Mouse (Mus musculus) MEL (cell line): ENCODE measurements around the gene Lypd8. TPM values are rescaled to one million over a fixed set of nuclear protein-coding genes. Genes with fewer than 3 reads are reported as not detected.

Experiments used
- DNase-seq: peaks from one replicate; pipeline ENCODE4 v3.0.0; 2011; ENCODE audit warnings: low read depth, low spot score
- H3K27ac ChIP-seq: 2 replicates; pipeline ENCODE4 v1.5.1; 2012; ENCODE audit warnings: low read depth, mild to moderate bottlenecking, control low read depth, low read length, moderate library complexity; ENCODE audit not compliant: control insufficient read depth
- H3K27me3 ChIP-seq, 2 experiments: fragments of 150-350 bp in 1 of 2; sonication (generic) in 1 of 2; 2 replicates each; pipeline ENCODE4 v1.6.1; 2012; ENCODE audit warnings: low read length in 2 of 2, mild to moderate bottlenecking in 2 of 2, improper control_type of control experiment in 1 of 2, moderate library complexity in 1 of 2; ENCODE audit not compliant: insufficient read depth in 2 of 2, control insufficient read depth in 1 of 2
- H3K36me3 ChIP-seq, 2 experiments: 2 replicates each; pipeline ENCODE4 v1.6.1; 2012 to 2014; ENCODE audit warnings: low read length in 2 of 2, improper control_type of control experiment in 1 of 2, inconsistent platforms in 1 of 2, mild to moderate bottlenecking in 1 of 2; ENCODE audit not compliant: insufficient read depth in 2 of 2, control insufficient read depth in 1 of 2
- H3K4me1 ChIP-seq, 2 experiments: fragments of 150-350 bp in 1 of 2; sonication (generic) in 1 of 2; 2 replicates each; pipeline ENCODE4 v1.6.1; 2012; ENCODE audit warnings: low read length in 2 of 2, improper control_type of control experiment in 1 of 2, mild to moderate bottlenecking in 1 of 2; ENCODE audit not compliant: insufficient read depth in 2 of 2, control insufficient read depth in 1 of 2
- H3K4me3 ChIP-seq, 2 experiments: fragments of 150-350 bp in 1 of 2; sonication (generic) in 1 of 2; 2 replicates each; pipeline ENCODE4 v1.5.1; 2012; ENCODE audit warnings: low read depth in 2 of 2, low read length in 2 of 2, mild to moderate bottlenecking in 2 of 2, moderate library complexity in 2 of 2, control low read depth in 1 of 2, improper control_type of control experiment in 1 of 2; ENCODE audit not compliant: control insufficient read depth in 1 of 2, insufficient read depth in 1 of 2
- H3K79me2 ChIP-seq: 2 replicates; pipeline ENCODE4 v1.6.1; 2012; ENCODE audit warnings: mild to moderate bottlenecking, low read length, moderate library complexity; ENCODE audit not compliant: control insufficient read depth, poor library complexity, insufficient read depth
- H3K9ac ChIP-seq: 2 replicates; pipeline ENCODE4 v1.6.1; 2012; ENCODE audit warnings: low read depth, mild to moderate bottlenecking, control low read depth, low read length, moderate library complexity; ENCODE audit not compliant: control insufficient read depth, poor library complexity, severe bottlenecking
- H3K9me3 ChIP-seq: fragments of 150-350 bp; sonication (generic); replicated peaks from 2 replicates; pipeline ENCODE4 v1.6.1; 2012; ENCODE audit warnings: mild to moderate bottlenecking, low read length, improper control_type of control experiment, moderate library complexity; ENCODE audit not compliant: insufficient read depth
- BHLHE40 ChIP-seq: IDR thresholded peaks from 2 replicates; pipeline ENCODE4 v1.6.1; 2012; ENCODE audit warnings: low read depth, mild to moderate bottlenecking, inconsistent platforms, low read length, improper control_type of control experiment, borderline replicate concordance
- CHD1 ChIP-seq: IDR thresholded peaks from 2 replicates; pipeline ENCODE4 v1.6.1; 2012; ENCODE audit warnings: low read depth, mild to moderate bottlenecking, inconsistent platforms, low read length, improper control_type of control experiment
- CTCF ChIP-seq, 3 experiments: IDR thresholded peaks in 2 of 3; conservative IDR thresholded peaks in 1 of 3; 2 replicates each; pipeline ENCODE4 v1.5.1; 2011 to 2012; ENCODE audit warnings: low read length in 3 of 3, low read depth in 2 of 3, mild to moderate bottlenecking in 2 of 3, improper control_type of control experiment in 1 of 3, inconsistent platforms in 1 of 3, mixed read lengths in 1 of 3, moderate library complexity in 1 of 3; ENCODE audit not compliant: control insufficient read depth in 1 of 3, insufficient read depth in 1 of 3, poor library complexity in 1 of 3, severe bottlenecking in 1 of 3
- E2F4 ChIP-seq: IDR thresholded peaks from 2 replicates; pipeline ENCODE4 v1.6.1; 2011; ENCODE audit warnings: low read depth, low read length, improper control_type of control experiment, borderline replicate concordance
- ELF1 ChIP-seq: IDR thresholded peaks from 2 replicates; pipeline ENCODE4 v1.6.1; 2014; ENCODE audit warnings: low read depth, mild to moderate bottlenecking, inconsistent platforms, low read length, improper control_type of control experiment, moderate library complexity
- ETS1 ChIP-seq: IDR thresholded peaks from 2 replicates; pipeline ENCODE4 v1.6.1; 2012; ENCODE audit warnings: low read depth, mild to moderate bottlenecking, inconsistent platforms, low read length, improper control_type of control experiment, moderate library complexity
- GABPA ChIP-seq: IDR thresholded peaks from 2 replicates; pipeline ENCODE4 v1.6.1; 2012; ENCODE audit warnings: low read depth, mild to moderate bottlenecking, inconsistent platforms, low read length, improper control_type of control experiment, moderate library complexity
- JUND ChIP-seq: IDR thresholded peaks from 2 replicates; pipeline ENCODE4 v1.6.1; 2011; ENCODE audit warnings: low read depth, mild to moderate bottlenecking, improper control_type of control experiment, low read length
- KAT2A ChIP-seq: conservative IDR thresholded peaks from 2 replicates; pipeline ENCODE4 v1.6.1; 2012; ENCODE audit warnings: low read depth, low read length, improper control_type of control experiment, inconsistent platforms
- MAFK ChIP-seq: IDR thresholded peaks from 2 replicates; pipeline ENCODE4 v1.6.1; 2011; ENCODE audit warnings: low read depth, mild to moderate bottlenecking, low read length, improper control_type of control experiment, borderline replicate concordance
- MAZ ChIP-seq: IDR thresholded peaks from 2 replicates; pipeline ENCODE4 v1.6.1; 2012; ENCODE audit warnings: low read depth, mild to moderate bottlenecking, inconsistent platforms, low read length, improper control_type of control experiment
- MYB ChIP-seq: IDR thresholded peaks from 2 replicates; pipeline ENCODE4 v1.6.1; 2011; ENCODE audit warnings: mild to moderate bottlenecking, low read depth, low read length, improper control_type of control experiment
- NELFE ChIP-seq: IDR thresholded peaks from 2 replicates; pipeline ENCODE4 v1.6.1; 2011; ENCODE audit warnings: low read depth, low read length, improper control_type of control experiment
- POLR2AphosphoS2 ChIP-seq: IDR thresholded peaks from 2 replicates; pipeline ENCODE4 v1.6.1; 2011; ENCODE audit warnings: low read length, improper control_type of control experiment
- POLR2AphosphoS5 ChIP-seq: IDR thresholded peaks from 2 replicates; pipeline ENCODE4 v1.6.1; 2012; ENCODE audit warnings: low read depth, borderline replicate concordance, mild to moderate bottlenecking, inconsistent platforms, low read length, moderate library complexity, mixed read lengths
- RCOR1 ChIP-seq: IDR thresholded peaks from 2 replicates; pipeline ENCODE4 v1.6.1; 2012; ENCODE audit warnings: low read depth, mild to moderate bottlenecking, inconsistent platforms, low read length, improper control_type of control experiment
- SIN3A ChIP-seq: IDR thresholded peaks from 2 replicates; pipeline ENCODE4 v1.6.1; 2012; ENCODE audit warnings: low read length, improper control_type of control experiment, inconsistent platforms
- TAL1 ChIP-seq: IDR thresholded peaks from 2 replicates; pipeline ENCODE4 v1.6.1; 2012; ENCODE audit warnings: mild to moderate bottlenecking, inconsistent platforms, low read length, moderate library complexity, mixed read lengths
- TBP ChIP-seq: IDR thresholded peaks from 2 replicates; pipeline ENCODE4 v1.8.0; 2011; ENCODE audit warnings: low read depth, low read length, improper control_type of control experiment
- TCF12 ChIP-seq: IDR thresholded peaks from 2 replicates; pipeline ENCODE4 v1.6.1; 2014; ENCODE audit warnings: low read depth, mild to moderate bottlenecking, inconsistent platforms, low read length, improper control_type of control experiment, moderate library complexity
- USF1 ChIP-seq: IDR thresholded peaks from 2 replicates; pipeline ENCODE4 v1.6.1; 2014; ENCODE audit warnings: low read depth, mild to moderate bottlenecking, inconsistent platforms, low read length, improper control_type of control experiment, moderate library complexity
- USF2 ChIP-seq, 2 experiments: IDR thresholded peaks; 2 replicates each; pipeline ENCODE4 v1.6.1; 2011 to 2012; ENCODE audit warnings: improper control_type of control experiment in 2 of 2, low read length in 2 of 2, borderline replicate concordance in 1 of 2, inconsistent platforms in 1 of 2, low read depth in 1 of 2, mild to moderate bottlenecking in 1 of 2; ENCODE audit not compliant: insufficient read depth in 1 of 2
- ZMIZ1 ChIP-seq: IDR thresholded peaks from 2 replicates; pipeline ENCODE4 v1.6.1; 2012; ENCODE audit warnings: low read depth, mild to moderate bottlenecking, inconsistent platforms, low read length, improper control_type of control experiment, moderate library complexity
- polyA plus RNA-seq, 2 experiments: library from polyadenylated mRNA; stranded (reverse) in 1 of 2; unstranded in 1 of 2; fragments of >175 nt in 1 of 2; fragments of >200 nt in 1 of 2; gene quantifications; 2 replicates each; pipeline versions ENCODE4 v1.2.1 to v1.2.4; 2012; ENCODE audit warnings: low replicate concordance in 2 of 2, low read depth in 1 of 2; ENCODE audit not compliant: insufficient read length in 2 of 2, insufficient read depth in 1 of 2, missing spikeins in 1 of 2
- total RNA-seq: library from RNA; depleted of rRNA; stranded (reverse); fragments of 300-350 nt; gene quantifications from 2 replicates; pipeline ENCODE4 v1.2.3, GENCODE M21; 2012

The Lypd8 gene
- total and polyA plus RNA-seq, 3 experiments = 0.19 to 0.31 TPM; not detected in 1

- peak; percentile 29; the same call in 1 of the 2 replicates for TF ChIP-seq USF1
- peak; percentile 92 for TF ChIP-seq RCOR1
- 0 out of 2 replicates have a peak, but pooled peaks have one; percentile 38 for TF ChIP-seq TBP
- TF ChIP-seq MAZ = 0 out of 2 replicates have a peak, but pooled peaks have one; percentile 5
- no peak for TF ChIP-seq USF2 (IDR thresholded peaks at IDR 0.05; ENCODE audit: borderline replicate concordance in 1 of 2, insufficient read depth in 1 of 2, low read depth in 1 of 2, low read length in 2 of 2)
- TF ChIP-seq MYB = peak; percentile 77
- TF ChIP-seq ELF1 = peak; percentile 37; the same call in 1 of the 2 replicates
- TF ChIP-seq CTCF (IDR thresholded peaks at IDR 0.05 in 2 of 3, conservative IDR thresholded peaks at IDR 0.05 in 1 of 3; ENCODE audit: control insufficient read depth in 1 of 3, insufficient read depth in 1 of 3, low read depth in 2 of 3, low read length in 3 of 3, poor library complexity in 1 of 3, severe bottlenecking in 1 of 3) = peak; percentile 75 to 83 (median 79)
- no peak for TF ChIP-seq NELFE
- peak; percentile 69; the same call in 1 of the 2 replicates for TF ChIP-seq MAFK
- TF ChIP-seq GABPA = no peak
- TF ChIP-seq POLR2AphosphoS2 = 0 out of 2 replicates have a peak, but pooled peaks have one; percentile 43
- TF ChIP-seq CHD1 = no peak
- TF ChIP-seq TAL1 = peak; percentile 80
- TF ChIP-seq POLR2AphosphoS5 = no peak
- no peak; the same call in none of the 2 replicates for TF ChIP-seq JUND
- TF ChIP-seq, all 39 proteins: peak for 24
These were observed 25.9 kb upstream of the Lypd8 start (continued) for GRCm38 (mm10) chr11:58352681-58353548.

- Histone ChIP-seq H3K9me3 (no peaks in the 10 kb centered on the region), H3K36me3 (peaks cover 0 to 32% of the 10 kb centered on the region in 2 experiments; a peak in 2 of 4 replicates), H3K79me2 (no peaks in the 10 kb centered on the region), H3K9ac (peak overlapping the region; percentile 18), H3K4me3 (peak overlapping the region in 1 of 2 experiments; percentile 15; a peak in 2 of 4 replicates)
- TF ChIP-seq SIN3A = no peak
- TF ChIP-seq ETS1 = no peak
- TF ChIP-seq TCF12 = no peak
- no peak for TF ChIP-seq NELFE
- TF ChIP-seq BHLHE40 = no peak
- no peak for TF ChIP-seq RCOR1
- no peak for TF ChIP-seq KAT2A
- TF ChIP-seq ELF1 = no peak
- TF ChIP-seq TAL1 = no peak
- TF ChIP-seq E2F4 = no peak
- no peak for TF ChIP-seq MYB
- TF ChIP-seq USF1 = no peak
- no peak for TF ChIP-seq POLR2AphosphoS2
- no peak for TF ChIP-seq ZMIZ1
- TF ChIP-seq JUND = no peak
- TF ChIP-seq, all 39 proteins: peak for 0
- peak overlapping the region; percentile 84 for H3K27ac ChIP-seq
- H3K4me1 ChIP-seq = peaks cover 17 to 53% of the 10 kb centered on the region in 2 experiments
- peak; percentile 52 for DNase-seq
- no peaks in the 10 kb centered on the region for H3K27me3 ChIP-seq
These were observed 25.1 kb upstream of the Lypd8 start for GRCm38 (mm10) chr11:58353709-58354108.
